Mouse (Mus musculus) liver, embryonic 14.5 days (tissue): ENCODE measurements around the gene Fitm2. TPM values are rescaled to one million over a fixed set of nuclear protein-coding genes. Genes with fewer than 3 reads are reported as not detected.

ENCODE experiments used
- ATAC-seq: fragments of 200-750 bp; cut with Nextera tagmentation; 2 replicates; pipeline ENCODE4 v1.8.0; 2017; ENCODE audit warnings: moderate number of reproducible peaks, mild to moderate bottlenecking, moderate library complexity; ENCODE audit not compliant: insufficient read depth
- DNase-seq, 3 experiments: peaks; one replicate each; pipeline ENCODE4 v3.0.0-alpha.2; 2012 to 2013; ENCODE audit warnings: low read depth in 3 of 3, low spot score in 3 of 3
- H3K27ac ChIP-seq: fragments of 300-500 bp; sonication (generic); 2 replicates; pipeline ENCODE4 v1.5.1; 2014; ENCODE audit warnings: moderate library complexity, mild to moderate bottlenecking, control low read depth, inconsistent platforms
- H3K27me3 ChIP-seq: fragments of 300-500 bp; sonication (generic); 2 replicates; pipeline ENCODE4 v1.6.1; 2014; ENCODE audit warnings: mild to moderate bottlenecking, low read length, moderate library complexity; ENCODE audit not compliant: control insufficient read depth, insufficient read depth
- H3K36me3 ChIP-seq: fragments of 300-500 bp; sonication (generic); replicated peaks from 2 replicates; pipeline ENCODE4 v1.6.1; 2014; ENCODE audit warnings: low read depth; ENCODE audit not compliant: control insufficient read depth, insufficient read depth
- H3K4me1 ChIP-seq, 2 experiments: fragments of 200-500 bp in 1 of 2; fragments of 300-500 bp in 1 of 2; sonication (generic) in 1 of 2; replicated peaks; 2 replicates each; pipeline ENCODE4 v1.6.1; 2012 to 2014; ENCODE audit warnings: antibody characterized with exemption in 1 of 2, inconsistent platforms in 1 of 2, low read length in 1 of 2; ENCODE audit not compliant: control insufficient read depth in 2 of 2, insufficient read depth in 2 of 2
- H3K4me2 ChIP-seq: fragments of 300-500 bp; sonication (generic); 2 replicates; pipeline ENCODE4 v1.6.1; 2014; ENCODE audit warnings: low read depth, mild to moderate bottlenecking, control low read depth, moderate library complexity
- H3K4me3 ChIP-seq, 2 experiments: fragments of 200-500 bp in 1 of 2; fragments of 300-500 bp in 1 of 2; sonication (generic) in 1 of 2; 2 replicates each; pipeline ENCODE4 v1.5.1; 2012 to 2014; ENCODE audit warnings: low read depth in 2 of 2, low read length in 2 of 2, mild to moderate bottlenecking in 2 of 2, control low read depth in 1 of 2, inconsistent platforms in 1 of 2, moderate library complexity in 1 of 2; ENCODE audit not compliant: insufficient read depth in 1 of 2
- H3K9ac ChIP-seq: fragments of 300-500 bp; sonication (generic); replicated peaks from 2 replicates; pipeline ENCODE4 v1.6.1; 2014; ENCODE audit warnings: mild to moderate bottlenecking, control low read depth, moderate library complexity
- H3K9me3 ChIP-seq: fragments of 300-500 bp; sonication (generic); 2 replicates; pipeline ENCODE4 v1.6.1; 2016; ENCODE audit warnings: low read length, mixed read lengths; ENCODE audit not compliant: control insufficient read depth
- CTCF ChIP-seq: IDR thresholded peaks from 2 replicates; pipeline ENCODE4 v1.5.1; 2016; ENCODE audit warnings: antibody characterized with exemption, low read depth, control low read depth
- EP300 ChIP-seq: IDR thresholded peaks from 2 replicates; pipeline ENCODE4 v1.6.1; 2016; ENCODE audit warnings: antibody characterized with exemption, low read depth
- WGBS: fragments of 180-500 bp; shearing (Covaris S2); extraction: QIAGEN DNeasy Blood & Tissue Kit; methylation state at CpG from one replicate; pipeline ENCODE4 v1.1.7; 2014; ENCODE audit not compliant: insufficient replicate concordance; 5-methylcytosine and 5-hydroxymethylcytosine counted together
- polyA plus RNA-seq, 2 experiments: library from polyadenylated mRNA; depleted of rRNA in 1 of 2; stranded (reverse) in 1 of 2; unstranded in 1 of 2; fragments of >200 nt; fragmentation: Nextera tagmentation in 1 of 2; extraction: Ambion mirVana in 1 of 2; gene quantifications; 2 replicates each; pipeline versions ENCODE4 v1.2.1 to v1.2.3; 2012 to 2014

The Fitm2 gene
- polyA plus RNA-seq, 2 experiments, result 1.9 to 3.1 TPM

DNA sequence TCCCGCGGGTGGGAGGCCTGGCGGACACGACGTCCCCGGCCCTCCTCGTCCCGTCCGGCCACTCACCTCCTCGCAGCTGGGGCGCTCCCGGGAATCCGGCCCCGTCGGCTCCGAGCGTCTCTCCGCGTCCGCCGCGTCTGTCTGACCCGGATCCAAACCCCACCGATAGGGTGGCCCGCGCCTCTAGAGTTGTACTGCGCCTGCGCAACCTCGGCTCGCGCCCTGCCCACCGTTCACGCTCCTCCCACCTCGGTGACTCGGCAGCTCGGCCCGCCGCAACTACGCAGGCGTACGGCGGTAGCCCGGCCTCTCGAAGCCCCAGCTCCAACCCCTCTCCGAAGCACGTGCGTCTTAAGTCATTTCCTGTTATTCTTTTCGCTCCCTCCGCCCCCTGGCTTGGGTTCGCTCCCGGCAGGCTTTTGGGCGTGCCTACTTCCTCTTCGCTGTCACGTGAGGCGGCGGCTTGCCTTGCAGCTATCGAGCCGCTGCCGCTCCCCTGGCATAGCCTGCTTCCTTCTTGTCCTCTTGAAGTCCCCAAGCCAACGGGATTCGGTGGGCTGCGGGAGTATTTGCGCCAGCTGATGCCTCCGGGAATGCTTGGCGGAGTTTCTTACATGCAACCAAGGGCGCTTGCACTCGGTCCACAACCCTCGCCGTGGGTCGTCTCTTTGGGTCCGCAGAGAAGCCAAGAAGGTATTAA lies 52.9 kb downstream of the Fitm2 start:
- Histone ChIP-seq H3K4me2 (peak overlapping the region; percentile 88), H3K9ac (peak overlapping the region; percentile 84), H3K36me3 (peaks cover 3% of the 10 kb centered on the region; the same call in 1 of the 2 replicates), H3K4me1 (peaks cover 13% of the 10 kb centered on the region in 2 experiments; a peak in 3 of 4 replicates), H3K9me3 (no peaks in the 10 kb centered on the region), H3K27me3 (no peaks in the 10 kb centered on the region), H3K4me3 (peak overlapping the region; percentile 83 to 92), H3K27ac (peak overlapping the region; percentile 53)
- ATAC-seq (peak; percentile 98), DNase-seq (peak; percentile 98 to 99 (median 99))
- TF ChIP-seq CTCF (peak; percentile 63), EP300 (no peak)
- under 1% methylated on average over 70 of the region's 71 CpGs for WGBS

DNA sequence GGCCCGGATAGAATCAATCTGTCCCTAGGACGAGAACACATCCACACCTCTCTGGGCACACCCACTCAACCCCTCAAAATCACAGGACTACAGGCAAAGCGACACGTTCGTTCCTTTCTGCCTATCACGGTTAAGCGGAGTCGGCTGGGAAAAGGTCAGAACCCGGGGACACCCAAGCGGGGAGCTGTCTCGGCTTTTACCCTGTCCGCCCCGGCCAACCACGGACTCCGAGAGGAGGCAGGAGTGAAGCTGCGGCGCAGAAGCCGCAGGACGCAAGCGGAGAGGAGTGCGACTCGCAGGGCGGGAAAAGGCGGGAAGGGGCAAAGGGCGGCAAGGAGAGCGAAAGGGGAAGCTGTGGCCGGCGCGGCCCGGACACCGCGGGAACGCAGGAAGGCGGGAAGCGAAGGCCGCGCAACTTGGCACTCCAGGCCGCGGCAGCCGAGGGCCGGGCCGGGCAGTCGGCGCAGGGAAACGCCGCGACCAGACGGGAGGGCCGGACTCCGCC lies 53.5 kb downstream of the Fitm2 start:
- Histone ChIP-seq H3K27ac (peak overlapping the region; percentile 44), H3K36me3 (peaks cover 7% of the 10 kb centered on the region), H3K4me2 (peak overlapping the region; percentile 82), H3K9ac (peak overlapping the region; percentile 78), H3K4me3 (peak overlapping the region; percentile 83 to 87), H3K27me3 (no peaks in the 10 kb centered on the region), H3K9me3 (no peaks in the 10 kb centered on the region), H3K4me1 (peaks cover 13% of the 10 kb centered on the region in 2 experiments; a peak in 3 of 4 replicates)
- under 1% methylated on average over 50 of the region's 50 CpGs for WGBS
- no peak for TF ChIP-seq EP300
- no peak for TF ChIP-seq CTCF
- peak; percentile 34 to 41 (median 38) for DNase-seq
- peak; percentile 58 for ATAC-seq

DNA sequence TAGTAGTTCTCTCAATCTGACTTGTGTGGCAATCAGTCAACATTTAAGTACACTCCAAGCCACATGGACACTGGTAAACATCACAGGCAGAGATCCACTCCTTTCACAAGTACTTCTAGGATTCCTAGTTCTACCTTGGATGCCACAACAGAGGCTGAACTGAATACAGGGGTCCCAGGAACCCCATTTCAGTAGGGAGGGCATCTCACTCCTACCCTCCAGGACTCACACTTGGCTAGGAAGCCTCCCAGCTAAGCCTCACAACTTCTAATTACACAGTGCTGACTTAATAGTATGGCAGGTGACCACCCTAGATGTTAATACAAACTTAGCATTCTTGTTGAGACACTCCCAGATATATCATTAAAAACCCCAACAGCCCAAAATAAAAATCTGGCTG lies 54.6 kb downstream of the Fitm2 start:
- no peaks in the 10 kb centered on the region for H3K9me3 ChIP-seq
- peaks cover 13% of the 10 kb centered on the region for H3K36me3 ChIP-seq
- H3K9ac ChIP-seq, result peak overlapping the region; percentile 78
- peak overlapping the region; percentile 82 for H3K4me2 ChIP-seq
- no peak for DNase-seq
- TF ChIP-seq CTCF (no peak), EP300 (no peak)
- H3K4me3 ChIP-seq, result peak overlapping the region; percentile 9 to 83; a peak in 3 of 4 replicates
- H3K27me3 ChIP-seq, result no peaks in the 10 kb centered on the region
- H3K4me1 ChIP-seq, result peaks cover 13% of the 10 kb centered on the region in 2 experiments; a peak in 3 of 4 replicates
- no peak for ATAC-seq
- no peak overlapping the region for H3K27ac ChIP-seq

DNA sequence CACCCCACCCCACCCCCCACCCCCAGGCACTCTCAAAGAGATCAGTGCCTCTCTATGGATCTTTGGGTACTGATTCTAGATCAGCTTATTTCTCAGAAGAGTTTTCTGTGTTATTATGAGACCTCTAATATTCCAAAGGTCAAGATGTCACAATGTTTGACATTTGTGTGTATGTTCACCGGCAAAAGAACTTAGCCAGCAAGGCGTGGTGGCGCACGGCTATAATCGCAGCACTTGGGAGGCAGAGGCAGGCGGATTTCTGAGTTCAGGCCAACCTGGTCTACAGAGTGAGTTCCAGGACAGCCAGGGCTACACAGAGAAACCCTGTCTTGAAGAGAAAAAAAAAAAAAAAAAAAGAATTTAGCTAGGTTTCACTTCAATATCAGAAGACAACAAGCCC lies 55.4 kb downstream of the Fitm2 start:
- H3K4me3 ChIP-seq, result no peak overlapping the region
- H3K9me3 ChIP-seq, result no peaks in the 10 kb centered on the region
- no peak for ATAC-seq
- TF ChIP-seq CTCF (no peak), EP300 (no peak)
- H3K36me3 ChIP-seq, result peaks cover 18% of the 10 kb centered on the region
- H3K27me3 ChIP-seq, result no peaks in the 10 kb centered on the region
- 72% methylated on average over 6 of the region's 6 CpGs for WGBS
- H3K9ac ChIP-seq, result no peak overlapping the region
- no peak overlapping the region for H3K27ac ChIP-seq
- no peak for DNase-seq
- peaks cover 13% of the 10 kb centered on the region in 2 experiments; a peak in 3 of 4 replicates for H3K4me1 ChIP-seq
- no peak overlapping the region for H3K4me2 ChIP-seq

Other genes starting within 250 kb of the Fitm2 start
- 0.07 and 0.10 TPM in 2 replicates for gene Jph2, start 74.6 kb downstream of the Fitm2 start, polyA plus RNA-seq (2012; rRNA removed)
- 0.03 TPM in 1 of 2 replicates, not detected in the other for gene Jph2, start 74.6 kb downstream of the Fitm2 start, polyA plus RNA-seq (2014; fragmentation: Nextera tagmentation; extraction: Ambion mirVana)
- 10.1 and 12.8 TPM in 2 replicates for gene Oser1, start 47.9 kb downstream of the Fitm2 start, polyA plus RNA-seq (2012; rRNA removed)
- gene Oser1, start 47.9 kb downstream of the Fitm2 start, polyA plus RNA-seq (2014; fragmentation: Nextera tagmentation; extraction: Ambion mirVana), result 31.3 and 34.6 TPM in 2 replicates
- 0.03 and 0.18 TPM in 2 replicates for gene Gdap1l1, start 34.2 kb downstream of the Fitm2 start, polyA plus RNA-seq (2012; rRNA removed)
- gene Gdap1l1, start 34.2 kb downstream of the Fitm2 start, polyA plus RNA-seq (2014; fragmentation: Nextera tagmentation; extraction: Ambion mirVana), result 0.11 TPM in 1 of 2 replicates, not detected in the other
- gene R3hdml, start 19.7 kb upstream of the Fitm2 start, polyA plus RNA-seq (2012; rRNA removed), result not detected in 2 replicates
- gene R3hdml, start 19.7 kb upstream of the Fitm2 start, polyA plus RNA-seq (2014; fragmentation: Nextera tagmentation; extraction: Ambion mirVana), result not detected in 2 replicates
- 22.9 and 23.2 TPM in 2 replicates for gene Hnf4a, start 34.2 kb upstream of the Fitm2 start, polyA plus RNA-seq (2012; rRNA removed)
- 10.6 and 11.6 TPM in 2 replicates for gene Hnf4a, start 34.2 kb upstream of the Fitm2 start, polyA plus RNA-seq (2014; fragmentation: Nextera tagmentation; extraction: Ambion mirVana)
- gene Ttpal, start 129.7 kb upstream of the Fitm2 start, polyA plus RNA-seq (2012; rRNA removed), result 3.4 and 5.3 TPM in 2 replicates
- gene Ttpal, start 129.7 kb upstream of the Fitm2 start, polyA plus RNA-seq (2014; fragmentation: Nextera tagmentation; extraction: Ambion mirVana), result 10.0 and 11.5 TPM in 2 replicates
- gene Serinc3, start 172.5 kb upstream of the Fitm2 start, polyA plus RNA-seq (2012; rRNA removed), result 225 and 257 TPM in 2 replicates
- gene Serinc3, start 172.5 kb upstream of the Fitm2 start, polyA plus RNA-seq (2014; fragmentation: Nextera tagmentation; extraction: Ambion mirVana), result 165 TPM in 2 replicates
- 50.9 and 52.3 TPM in 2 replicates for gene Pkig, start 185.8 kb upstream of the Fitm2 start, polyA plus RNA-seq (2012; rRNA removed)
- 99.0 and 107 TPM in 2 replicates for gene Pkig, start 185.8 kb upstream of the Fitm2 start, polyA plus RNA-seq (2014; fragmentation: Nextera tagmentation; extraction: Ambion mirVana)